Mouse (Mus musculus): ENCODE results near the gene Fxyd4.

DNA sequence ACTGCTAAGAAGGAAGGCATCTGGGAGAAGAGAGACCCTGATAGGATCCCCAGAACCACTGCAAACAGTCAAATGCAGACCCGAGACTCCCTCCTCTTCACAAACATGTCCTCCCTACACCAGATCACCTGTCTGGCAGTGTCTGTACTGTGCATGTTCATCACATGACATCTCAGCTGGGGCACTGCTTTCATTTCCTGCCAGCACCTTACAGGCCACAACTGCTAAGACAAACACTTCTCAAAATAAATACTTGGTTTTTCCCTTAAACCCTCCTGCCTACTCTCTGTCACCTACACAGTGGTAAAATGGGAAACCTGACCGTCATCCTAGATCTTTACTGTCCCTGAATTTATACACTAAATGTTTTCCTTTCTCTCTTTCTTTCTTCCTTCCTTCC lies 6.4 kb upstream of the Fxyd4 start:
- TF ChIP-seq CTCF (IDR thresholded peaks at IDR 0.05; ENCODE audit: low read depth) (no peak), EP300 (optimal IDR thresholded peaks at IDR 0.05) (no peak)

Data from stomach, postnatal 0 days (tissue).